10 mouse cellular contexts compared by ENCODE assay signal in genomic region chr3:105872034-105872433, GRCm38 (mm10). TPM values are rescaled to one million over a fixed set of nuclear protein-coding genes. Genes with fewer than 3 reads are reported as not detected.
A peak's percentile ranks its signal among the peaks of the same experiment; 100 is the strongest.
DNase-seq lines count a peak whose midpoint lies in the region; ATAC-seq and TF ChIP-seq lines count a peak whose summit lies in the region.
"Had no signal": no experiment of that assay in that cellular context is flagged by ENCODE, and none has a peak within 500 bp of the region (broad histone marks: within the 10 kb centered on the region; RNA-seq: fewer than 3 reads in every experiment).

No protein-coding gene starts in this region.

- ATAC-seq in midbrain, postnatal 0 days (ENCODE audit: low FRiP score) = no peak
- ATAC-seq in midbrain, embryonic 15.5 days (replicated peaks) = no peak
- no peak for ATAC-seq in heart, embryonic 16.5 days (replicated peaks; ENCODE audit: extremely low read depth, insufficient read depth, low FRiP score)
- ATAC-seq in activated CD4-positive, CD25-positive, alpha-beta regulatory T cell, adult 4 months = no peak

- no peaks in the 10 kb centered on the region for H3K36me3 ChIP-seq in midbrain, postnatal 0 days (ENCODE audit: insufficient read depth, low read length)
- no peaks in the 10 kb centered on the region for H3K36me3 ChIP-seq in midbrain, embryonic 15.5 days (replicated peaks)
- H3K36me3 ChIP-seq in heart, embryonic 16.5 days (ENCODE audit: control insufficient read depth, insufficient read depth) = no peaks in the 10 kb centered on the region
- H3K36me3 ChIP-seq: embryonic facial prominence, embryonic 12.5 days; hindbrain, embryonic 10.5 days had no signal

- intact Hi-C loops in gastrocnemius, adult 2 months (cut with DNase I) = no loop called here

- H3K27me3 ChIP-seq in midbrain, postnatal 0 days (ENCODE audit: insufficient read depth, low read length) = no peaks in the 10 kb centered on the region
- no peaks in the 10 kb centered on the region for H3K27me3 ChIP-seq in midbrain, embryonic 15.5 days (replicated peaks)
- H3K27me3 ChIP-seq in heart, embryonic 16.5 days (ENCODE audit: control insufficient read depth, insufficient read depth, low read length) = no peaks in the 10 kb centered on the region; the same call in 1 of the 2 replicates
- H3K27me3 ChIP-seq: embryonic facial prominence, embryonic 12.5 days had no signal

- H3K9ac ChIP-seq in midbrain, postnatal 0 days (replicated peaks; ENCODE audit: low read length, poor library complexity, severe bottlenecking) = no peak overlapping the region
- no peak overlapping the region for H3K9ac ChIP-seq in midbrain, embryonic 15.5 days
- no peak overlapping the region for H3K9ac ChIP-seq in heart, embryonic 16.5 days (ENCODE audit: low read length)
- H3K9ac ChIP-seq: embryonic facial prominence, embryonic 12.5 days had no signal

- no peaks in the 10 kb centered on the region for H3K9me3 ChIP-seq in midbrain, postnatal 0 days (ENCODE audit: low read length)
- no peaks in the 10 kb centered on the region for H3K9me3 ChIP-seq in midbrain, embryonic 15.5 days
- no peaks in the 10 kb centered on the region for H3K9me3 ChIP-seq in heart, embryonic 16.5 days (replicated peaks; ENCODE audit: control insufficient read depth, low read length)
- H3K9me3 ChIP-seq: embryonic facial prominence, embryonic 12.5 days; hindbrain, embryonic 10.5 days had no signal

- peak overlapping the region; percentile 38 for H3K4me3 ChIP-seq in gastrocnemius, adult 2 months
- no peak overlapping the region for H3K4me3 ChIP-seq in midbrain, postnatal 0 days (ENCODE audit: low read depth, low read length)
- no peak overlapping the region for H3K4me3 ChIP-seq in midbrain, embryonic 15.5 days
- H3K4me3 ChIP-seq in heart, embryonic 16.5 days (ENCODE audit: low read length) = no peak overlapping the region
- H3K4me3 ChIP-seq: embryonic facial prominence, embryonic 12.5 days; hindbrain, embryonic 10.5 days had no signal

- WGBS in midbrain, postnatal 0 days = 56% methylated on average over 6 of the region's 6 CpGs
- WGBS in midbrain, embryonic 15.5 days = 57% methylated on average over 6 of the region's 6 CpGs
- 21% methylated on average over 6 of the region's 6 CpGs for WGBS in heart, embryonic 16.5 days

- H3K4me2 ChIP-seq in midbrain, postnatal 0 days (ENCODE audit: low read depth, low read length, poor library complexity, severe bottlenecking) = no peak overlapping the region
- H3K4me2 ChIP-seq in midbrain, embryonic 15.5 days = no peak overlapping the region
- peak overlapping the region; percentile 22; the same call in 1 of the 2 replicates for H3K4me2 ChIP-seq in heart, embryonic 16.5 days (ENCODE audit: low read depth, low read length)
- H3K4me2 ChIP-seq: embryonic facial prominence, embryonic 12.5 days had no signal

- H3K4me1 ChIP-seq in midbrain, postnatal 0 days (ENCODE audit: insufficient read depth, low read length) = no peaks in the 10 kb centered on the region
- H3K4me1 ChIP-seq in midbrain, embryonic 15.5 days = no peaks in the 10 kb centered on the region
- peaks cover 23% of the 10 kb centered on the region for H3K4me1 ChIP-seq in heart, embryonic 16.5 days (ENCODE audit: control insufficient read depth, insufficient read depth, low read length)

- no peak for TF ChIP-seq CTCF in gastrocnemius, adult 2 months (IDR thresholded peaks at IDR 0.05)
- TF ChIP-seq CTCF in midbrain, postnatal 0 days (IDR thresholded peaks at IDR 0.05) = no peak

- peak overlapping the region; percentile 77 for H3K27ac ChIP-seq in gastrocnemius, adult 2 months
- H3K27ac ChIP-seq in midbrain, postnatal 0 days (ENCODE audit: low read depth, low read length) = no peak overlapping the region
- H3K27ac ChIP-seq in midbrain, embryonic 15.5 days = no peak overlapping the region
- no peak overlapping the region for H3K27ac ChIP-seq in heart, embryonic 16.5 days (ENCODE audit: low read length)
- H3K27ac ChIP-seq: embryonic facial prominence, embryonic 12.5 days; hindbrain, embryonic 10.5 days had no signal

- no peak for DNase-seq in gastrocnemius, adult 2 months
- no peak for DNase-seq in gastrocnemius, adult 18-20 months (ENCODE audit: low spot score)
- peak; percentile 22 for DNase-seq in midbrain, postnatal 0 days (ENCODE audit: low spot score)
- peak; percentile 38 for DNase-seq in skeletal muscle tissue, adult 2 months (ENCODE audit: low read depth, low spot score)
- no peak for DNase-seq in embryo, embryonic 9.5 days (ENCODE audit: extremely low spot score)

RNA-seq across cellular contexts. Expression of gene Tmigd3, which starts 1.3 kb away (rescaled TPM):
- not detected for total RNA-seq in gastrocnemius, adult 2 months (2021)
- total RNA-seq in gastrocnemius, adult 18-20 months (2021) = not detected
- total RNA-seq in midbrain, postnatal 0 days (2014; rRNA removed) = not detected in 2 replicates
- polyA plus RNA-seq in midbrain, postnatal 0 days (2015; fragmentation: Nextera tagmentation; extraction: Ambion mirVana) = not detected in 2 replicates
- 0.18 TPM in 1 of 2 replicates, not detected in the other for polyA plus RNA-seq in midbrain, embryonic 15.5 days (2015; fragmentation: Nextera tagmentation; extraction: Ambion mirVana)
- 0.32 TPM in 1 of 2 replicates, not detected in the other for polyA plus RNA-seq in heart, embryonic 16.5 days (2015; fragmentation: Nextera tagmentation; extraction: Ambion mirVana)
- not detected for polyA plus RNA-seq in activated CD4-positive, CD25-positive, alpha-beta regulatory T cell, adult 4 months (2017; shearing (Covaris generic))
- polyA plus RNA-seq: embryonic facial prominence, embryonic 12.5 days; hindbrain, embryonic 10.5 days had no signal

RNA-seq across cellular contexts. Expression of gene Adora3, which starts 1.4 kb away (rescaled TPM):
- total RNA-seq in gastrocnemius, adult 2 months (2021) = not detected
- total RNA-seq in gastrocnemius, adult 18-20 months (2021) = not detected
- total RNA-seq in midbrain, postnatal 0 days (2014; rRNA removed) = 0.66 and 0.77 TPM in 2 replicates
- 0.20 and 0.30 TPM in 2 replicates for polyA plus RNA-seq in midbrain, postnatal 0 days (2015; fragmentation: Nextera tagmentation; extraction: Ambion mirVana)
- 0.14 and 0.17 TPM in 2 replicates for polyA plus RNA-seq in midbrain, embryonic 15.5 days (2015; fragmentation: Nextera tagmentation; extraction: Ambion mirVana)
- polyA plus RNA-seq in heart, embryonic 16.5 days (2015; fragmentation: Nextera tagmentation; extraction: Ambion mirVana) = 0.20 and 0.22 TPM in 2 replicates
- polyA plus RNA-seq in activated CD4-positive, CD25-positive, alpha-beta regulatory T cell, adult 4 months (2017; shearing (Covaris generic)) = under 1 TPM in 1 of 2 experiments, not detected in 1; 0.71 TPM

Comparison
In these comparisons a context has a peak if more than half of its experiments do, and no peak if none do; other contexts are left out.
1. DNase-seq: peak in midbrain, postnatal 0 days (single experiment) and skeletal muscle tissue, adult 2 months (single experiment); none in gastrocnemius, adult 2 months (single experiment), gastrocnemius, adult 18-20 months (single experiment) and embryo, embryonic 9.5 days (single experiment).